Mouse (Mus musculus): Measurements from ENCODE around the gene Dchs1. TPM values are rescaled to one million over a fixed set of nuclear protein-coding genes. Genes with fewer than 3 reads are reported as not detected.

Gene Dchs1
- polyA plus RNA-seq, 1 experiment from 2014 or later: 8.7 TPM

DNA sequence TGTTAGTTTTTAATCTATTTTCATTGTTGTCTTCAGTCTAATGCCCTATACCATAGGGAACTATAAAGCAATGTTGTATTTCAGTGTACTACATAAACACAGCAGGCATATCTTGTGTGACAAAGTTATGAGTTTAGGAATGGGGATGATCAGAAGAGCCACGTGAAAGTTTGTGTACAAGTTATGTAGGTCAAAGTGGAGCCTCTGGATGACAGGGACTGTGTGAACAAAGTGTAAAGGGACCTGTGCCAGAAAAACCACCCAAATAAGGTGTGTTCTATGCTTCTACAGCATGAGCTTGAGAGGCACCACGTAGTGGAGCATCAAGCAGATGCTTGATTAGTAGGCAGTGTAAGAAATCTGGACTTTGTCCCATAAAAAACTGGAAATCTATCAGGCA is 19.3 kb upstream of the Dchs1 start:
- ATAC-seq (ENCODE audit: insufficient number of reproducible peaks, low FRiP score): no peak
- peaks cover 26% of the 10 kb centered on the region for H3K36me3 ChIP-seq
- H3K4me2 ChIP-seq: no peak overlapping the region
- no peak overlapping the region for H3K9ac ChIP-seq
- H3K4me1 ChIP-seq (replicated peaks): peaks cover 20% of the 10 kb centered on the region
- 66% methylated on average over 2 of the region's 2 CpGs for WGBS
- no peaks in the 10 kb centered on the region for H3K9me3 ChIP-seq (replicated peaks)
- H3K4me3 ChIP-seq: no peak overlapping the region
- H3K27me3 ChIP-seq (replicated peaks): no peaks in the 10 kb centered on the region
- no peak overlapping the region for H3K27ac ChIP-seq (ENCODE audit: poor library complexity, severe bottlenecking)

DNA sequence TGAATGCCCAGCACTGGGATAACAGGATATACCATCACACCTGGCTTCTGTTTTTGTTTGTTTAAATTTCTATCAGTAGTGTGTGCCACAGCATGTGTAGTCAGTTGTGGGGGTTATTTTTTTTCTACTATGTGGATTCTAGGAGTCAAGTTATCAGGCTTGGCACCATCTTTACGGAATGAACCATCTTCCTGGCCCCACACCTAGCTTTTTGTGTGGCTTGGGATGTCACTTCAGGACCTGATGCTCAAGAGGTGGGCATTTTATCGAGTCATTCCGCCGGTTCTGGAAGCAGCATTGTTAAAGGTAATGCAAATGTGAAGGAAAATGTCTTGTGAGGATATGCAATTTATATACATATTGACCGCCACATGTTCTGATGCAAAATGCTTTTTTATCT is 18.7 kb upstream of the Dchs1 start:
- H3K9ac ChIP-seq: no peak overlapping the region
- WGBS: 69% methylated on average over 5 of the region's 5 CpGs
- peaks cover 20% of the 10 kb centered on the region for H3K4me1 ChIP-seq (replicated peaks)
- no peaks in the 10 kb centered on the region for H3K27me3 ChIP-seq (replicated peaks)
- H3K4me2 ChIP-seq: no peak overlapping the region
- no peaks in the 10 kb centered on the region for H3K9me3 ChIP-seq (replicated peaks)
- H3K4me3 ChIP-seq: no peak overlapping the region
- peaks cover 26% of the 10 kb centered on the region for H3K36me3 ChIP-seq
- ATAC-seq (ENCODE audit: insufficient number of reproducible peaks, low FRiP score): no peak
- H3K27ac ChIP-seq (ENCODE audit: poor library complexity, severe bottlenecking): no peak overlapping the region

DNA sequence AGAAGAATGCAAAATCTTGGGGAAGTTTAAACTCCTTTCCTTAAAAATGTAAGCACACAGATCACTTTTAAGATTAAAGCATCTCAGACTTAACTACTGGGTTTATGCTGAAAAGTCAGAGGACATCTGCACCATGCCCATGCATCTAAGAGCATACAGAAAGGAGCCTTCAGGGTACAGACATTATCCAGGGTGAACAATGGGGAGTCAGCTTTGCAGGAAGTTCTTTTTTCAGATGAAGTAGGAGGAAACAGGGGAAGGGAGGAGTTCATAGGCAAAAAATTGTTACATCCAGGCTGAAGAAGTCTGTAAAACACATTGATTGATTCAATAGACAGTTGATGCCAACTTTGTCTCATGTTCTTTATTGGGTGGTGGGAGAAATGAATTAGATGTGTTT is 16.0 kb upstream of the Dchs1 start:
- Histone ChIP-seq H3K4me2 (no peak overlapping the region), H3K9me3 (replicated peaks) (no peaks in the 10 kb centered on the region), H3K9ac (no peak overlapping the region), H3K4me1 (replicated peaks) (0 out of 2 replicates have a peak, but pooled peaks cover under 1% of the 10 kb centered on the region), H3K27ac (ENCODE audit: poor library complexity, severe bottlenecking) (no peak overlapping the region), H3K4me3 (no peak overlapping the region), H3K27me3 (replicated peaks) (no peaks in the 10 kb centered on the region), H3K36me3 (peaks cover 11% of the 10 kb centered on the region)
- ATAC-seq (ENCODE audit: insufficient number of reproducible peaks, low FRiP score): no peak

DNA sequence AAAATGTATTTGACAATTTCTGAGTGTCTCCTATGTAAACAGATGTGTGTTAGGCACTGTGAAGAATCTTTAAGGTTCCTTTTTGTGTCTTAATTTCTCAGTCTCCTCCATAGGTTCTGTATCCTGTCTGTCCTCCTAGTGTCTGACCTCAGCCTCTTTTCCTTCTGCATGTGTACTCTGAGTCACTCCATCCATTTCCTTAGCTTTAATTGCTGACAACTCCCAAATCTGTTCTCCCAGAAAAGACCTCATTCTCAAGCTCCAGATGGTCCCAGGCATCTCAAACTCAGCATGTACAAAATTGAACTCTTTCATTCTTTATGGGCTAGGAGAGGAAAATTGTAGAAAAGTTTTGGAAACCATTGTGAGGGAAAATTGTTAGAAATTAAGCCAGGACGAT is 15.3 kb upstream of the Dchs1 start:
- no peaks in the 10 kb centered on the region for H3K27me3 ChIP-seq (replicated peaks)
- no peak for ATAC-seq (ENCODE audit: insufficient number of reproducible peaks, low FRiP score)
- WGBS: 28% methylated on average over 1 of the region's 1 CpGs
- no peak overlapping the region for H3K9ac ChIP-seq
- no peaks in the 10 kb centered on the region for H3K4me1 ChIP-seq (replicated peaks)
- no peak overlapping the region for H3K27ac ChIP-seq (ENCODE audit: poor library complexity, severe bottlenecking)
- H3K9me3 ChIP-seq (replicated peaks): no peaks in the 10 kb centered on the region
- peaks cover 6% of the 10 kb centered on the region for H3K36me3 ChIP-seq
- no peak overlapping the region for H3K4me2 ChIP-seq
- H3K4me3 ChIP-seq: no peak overlapping the region

DNA sequence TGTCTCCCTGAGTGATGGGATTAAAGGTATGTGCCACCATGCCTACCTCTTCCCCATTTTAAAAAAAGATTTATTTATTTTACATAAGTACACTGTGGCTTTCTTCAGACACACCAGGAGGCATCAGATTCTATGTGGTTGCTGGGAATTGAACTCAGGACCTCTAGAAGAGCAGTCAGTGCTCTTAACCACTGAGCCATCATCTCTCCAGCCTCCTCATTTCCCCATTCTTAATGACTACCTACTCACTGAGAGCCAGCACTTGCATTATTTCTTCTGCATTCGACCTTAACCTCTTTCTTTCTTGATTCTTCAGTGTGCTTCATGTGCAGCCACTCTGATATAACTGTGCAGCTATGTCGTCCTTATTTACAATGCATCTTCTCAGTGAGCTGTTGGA is 14.9 kb upstream of the Dchs1 start:
- Histone ChIP-seq H3K9me3 (replicated peaks) (no peaks in the 10 kb centered on the region), H3K27ac (ENCODE audit: poor library complexity, severe bottlenecking) (no peak overlapping the region), H3K9ac (no peak overlapping the region), H3K4me3 (no peak overlapping the region), H3K4me2 (no peak overlapping the region), H3K4me1 (replicated peaks) (no peaks in the 10 kb centered on the region), H3K36me3 (peaks cover 2% of the 10 kb centered on the region), H3K27me3 (replicated peaks) (no peaks in the 10 kb centered on the region)
- 36% methylated on average over 2 of the region's 2 CpGs for WGBS
- no peak for ATAC-seq (ENCODE audit: insufficient number of reproducible peaks, low FRiP score)

DNA sequence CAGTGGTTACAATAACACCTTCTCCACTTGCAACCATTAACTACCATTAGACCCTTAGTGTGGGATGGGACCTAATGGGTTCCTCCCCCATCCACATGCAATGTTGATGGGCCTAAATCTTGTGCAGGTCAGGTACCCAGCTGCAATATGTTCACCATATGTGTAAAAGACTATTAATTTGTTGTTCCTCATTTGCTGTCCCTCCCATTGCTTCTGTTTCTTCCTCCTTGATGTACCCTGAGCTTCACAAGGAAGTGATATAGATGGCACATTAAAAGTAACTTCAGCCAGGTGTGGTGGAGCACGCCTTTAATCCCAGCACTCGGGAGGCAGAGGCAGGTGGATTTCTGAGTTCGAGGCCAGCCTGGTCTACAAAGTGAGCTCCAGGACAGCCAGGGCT is 9.5 kb upstream of the Dchs1 start:
- H3K36me3 ChIP-seq: no peaks in the 10 kb centered on the region
- WGBS: 85% methylated on average over 3 of the region's 3 CpGs
- H3K27ac ChIP-seq (ENCODE audit: poor library complexity, severe bottlenecking): no peak overlapping the region
- H3K4me3 ChIP-seq: no peak overlapping the region
- H3K27me3 ChIP-seq (replicated peaks): no peaks in the 10 kb centered on the region
- H3K9me3 ChIP-seq (replicated peaks): no peaks in the 10 kb centered on the region
- no peaks in the 10 kb centered on the region for H3K4me1 ChIP-seq (replicated peaks)
- H3K9ac ChIP-seq: no peak overlapping the region
- no peak for ATAC-seq (ENCODE audit: insufficient number of reproducible peaks, low FRiP score)
- no peak overlapping the region for H3K4me2 ChIP-seq

DNA sequence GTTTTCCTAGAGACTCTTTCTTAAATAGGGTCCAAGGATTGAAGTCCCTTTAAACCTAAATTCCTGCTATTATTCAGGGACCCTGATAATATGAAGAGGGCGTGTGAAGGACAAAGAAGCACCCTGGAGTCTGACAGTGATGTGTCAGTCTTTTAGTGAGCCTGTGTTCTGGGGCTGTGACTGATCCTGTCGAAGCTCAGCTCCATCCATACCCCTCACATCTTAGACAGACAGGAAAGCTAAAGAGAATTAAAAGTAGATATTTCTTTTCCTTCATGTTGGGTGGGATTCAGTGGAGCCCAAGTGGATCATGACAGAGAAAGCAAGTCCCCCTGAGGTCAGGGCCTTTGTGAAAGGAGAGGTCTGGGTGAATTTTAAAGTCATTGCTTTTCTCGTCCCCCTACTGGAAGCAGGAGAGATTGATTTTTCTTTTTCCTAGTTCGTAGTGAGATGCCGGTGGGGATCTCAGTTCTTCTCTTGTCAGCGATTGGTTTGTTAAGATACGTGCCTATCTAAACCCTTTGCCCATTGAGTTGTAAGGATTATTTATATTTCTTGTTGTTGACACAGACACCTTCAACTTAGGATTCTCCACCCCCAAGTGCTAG is 8.4 kb upstream of the Dchs1 start:
- H3K27ac ChIP-seq (ENCODE audit: poor library complexity, severe bottlenecking): no peak overlapping the region
- ATAC-seq (ENCODE audit: insufficient number of reproducible peaks, low FRiP score): no peak

DNA sequence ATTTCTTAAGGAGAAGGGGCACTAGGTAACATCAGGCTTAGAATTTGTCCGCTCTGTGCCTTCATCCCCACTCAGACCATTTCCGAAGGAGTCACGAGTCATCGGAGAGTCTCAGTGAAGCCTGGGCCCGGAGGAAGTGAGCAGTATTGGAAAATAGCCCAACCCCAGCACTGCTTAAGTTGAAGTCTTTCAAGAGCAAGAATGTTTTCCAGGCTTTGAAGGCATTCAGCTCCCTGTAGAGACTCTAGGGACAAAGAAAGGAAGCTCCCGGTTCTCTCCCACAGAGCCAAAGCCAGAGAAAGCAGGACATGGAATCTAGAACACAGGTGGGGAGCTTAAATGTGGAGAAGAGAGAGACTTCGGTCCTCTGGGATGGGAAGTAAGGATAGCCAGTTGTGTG is 6.2 kb upstream of the Dchs1 start:
- Histone ChIP-seq H3K27ac (ENCODE audit: poor library complexity, severe bottlenecking) (no peak overlapping the region), H3K9me3 (replicated peaks) (no peaks in the 10 kb centered on the region), H3K4me3 (no peak overlapping the region), H3K9ac (no peak overlapping the region), H3K4me2 (no peak overlapping the region), H3K36me3 (no peaks in the 10 kb centered on the region), H3K27me3 (replicated peaks) (0 out of 2 replicates have a peak, but pooled peaks cover 10% of the 10 kb centered on the region), H3K4me1 (replicated peaks) (no peaks in the 10 kb centered on the region)
- ATAC-seq (ENCODE audit: insufficient number of reproducible peaks, low FRiP score): no peak
- WGBS: 72% methylated on average over 7 of the region's 7 CpGs

More for the DNA sequence above, 8.4 kb upstream of the Dchs1 start:
- 22% methylated on average over 7 of the region's 7 CpGs for WGBS
- Histone ChIP-seq H3K4me3 (no peak overlapping the region), H3K36me3 (no peaks in the 10 kb centered on the region), H3K27me3 (replicated peaks) (0 out of 2 replicates have a peak, but pooled peaks cover 9% of the 10 kb centered on the region), H3K4me1 (replicated peaks) (no peaks in the 10 kb centered on the region), H3K4me2 (no peak overlapping the region), H3K9ac (no peak overlapping the region), H3K9me3 (replicated peaks) (no peaks in the 10 kb centered on the region)

DNA sequence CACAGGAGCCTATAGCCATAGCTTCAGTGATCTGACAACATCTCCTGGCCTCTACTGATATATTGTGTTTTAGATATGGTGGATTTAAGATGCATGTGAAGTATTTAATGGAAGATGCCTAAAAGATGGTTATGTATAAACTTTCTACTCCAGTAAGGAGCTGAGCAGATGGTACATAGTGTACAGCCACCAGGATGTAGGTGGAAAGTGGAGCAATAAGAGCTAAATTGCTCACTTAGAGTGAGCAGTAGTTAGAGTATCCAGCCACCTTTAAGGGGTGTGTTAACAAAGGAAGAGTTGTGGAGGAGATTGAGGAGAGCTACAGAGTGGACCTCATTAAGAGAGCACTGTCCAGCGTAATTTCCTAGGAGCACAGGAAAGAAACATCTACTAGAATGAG is 3.7 kb upstream of the Dchs1 start:
- ATAC-seq (ENCODE audit: insufficient number of reproducible peaks, low FRiP score): no peak
- Histone ChIP-seq H3K4me1 (replicated peaks) (peaks cover 4% of the 10 kb centered on the region), H3K9me3 (replicated peaks) (no peaks in the 10 kb centered on the region), H3K4me3 (no peak overlapping the region), H3K36me3 (no peaks in the 10 kb centered on the region), H3K9ac (no peak overlapping the region), H3K27me3 (replicated peaks) (peaks cover 15% of the 10 kb centered on the region; the same call in 1 of the 2 replicates), H3K4me2 (no peak overlapping the region), H3K27ac (ENCODE audit: poor library complexity, severe bottlenecking) (no peak overlapping the region)
- 68% methylated on average over 1 of the region's 1 CpGs for WGBS

DNA sequence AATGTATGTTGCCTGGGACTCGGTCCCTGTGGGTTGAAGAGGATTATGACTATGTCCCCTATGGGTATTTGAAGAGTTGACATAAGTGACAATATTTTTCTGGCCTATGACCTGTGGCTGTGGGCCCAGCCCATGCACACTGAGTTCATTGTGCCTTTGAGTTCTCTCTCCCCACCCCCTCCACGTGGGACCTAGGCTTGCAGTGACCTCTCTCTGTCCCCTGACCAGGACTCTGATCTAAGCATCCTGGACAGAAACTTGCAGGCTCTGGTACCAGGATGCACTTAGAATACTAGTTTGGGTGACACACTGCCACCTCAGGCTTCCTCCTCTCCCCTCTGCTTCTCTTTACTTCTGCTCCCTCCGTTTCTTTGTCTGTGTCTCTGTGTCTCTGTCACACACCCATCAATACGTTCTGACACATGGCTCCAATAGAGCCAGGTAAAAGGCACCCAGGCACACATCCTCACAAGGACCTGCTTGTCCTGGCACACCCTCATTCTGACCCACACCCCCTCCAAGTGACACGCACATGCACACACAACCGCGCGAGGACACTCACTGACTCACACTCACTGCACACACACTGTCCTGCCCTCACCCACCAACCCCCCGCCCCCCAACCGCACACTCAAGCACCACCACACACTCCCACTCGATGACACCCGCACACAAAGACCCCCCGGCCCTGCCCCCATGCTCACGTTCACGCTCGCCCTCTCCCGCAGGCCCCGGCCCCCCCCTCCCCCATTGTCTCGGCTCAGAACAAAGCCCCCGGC is 759 bp downstream of the Dchs1 start:
- peak overlapping the region; percentile 58 for H3K27ac ChIP-seq (ENCODE audit: poor library complexity, severe bottlenecking)
- no peaks in the 10 kb centered on the region for H3K9me3 ChIP-seq (replicated peaks)
- H3K4me3 ChIP-seq: peak overlapping the region; percentile 72
- H3K36me3 ChIP-seq: peaks cover 3% of the 10 kb centered on the region; the same call in 1 of the 2 replicates
- peak overlapping the region; percentile 77 for H3K4me2 ChIP-seq
- H3K9ac ChIP-seq: peak overlapping the region; percentile 82
- peaks cover 14% of the 10 kb centered on the region; the same call in 1 of the 2 replicates for H3K27me3 ChIP-seq (replicated peaks)
- peaks cover 35% of the 10 kb centered on the region for H3K4me1 ChIP-seq (replicated peaks)
- peak; percentile 42; the same call in 1 of the 2 replicates for ATAC-seq (ENCODE audit: insufficient number of reproducible peaks, low FRiP score)
- WGBS: 10% methylated on average over 17 of the region's 20 CpGs

DNA sequence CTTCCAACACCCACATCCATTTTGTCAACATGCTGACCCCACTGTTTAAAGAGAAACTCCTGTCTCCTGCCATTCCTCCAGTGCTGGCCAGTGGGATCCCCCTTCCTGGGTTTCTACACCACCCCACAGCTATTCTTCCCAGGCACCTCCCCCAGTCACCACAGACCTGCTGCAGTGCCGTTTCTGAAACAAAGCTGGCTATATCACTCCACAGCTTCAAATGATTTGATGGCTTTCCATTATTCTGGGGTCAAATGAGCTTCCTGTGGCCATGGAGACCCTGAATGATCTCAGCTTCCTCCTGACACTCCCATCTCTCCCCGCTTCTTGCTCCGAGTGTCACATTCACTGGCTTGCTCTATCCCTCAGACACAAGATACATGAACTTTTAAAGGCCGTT is 2.9 kb downstream of the Dchs1 start:
- H3K4me2 ChIP-seq: peak overlapping the region; percentile 12; the same call in 1 of the 2 replicates
- ATAC-seq (ENCODE audit: insufficient number of reproducible peaks, low FRiP score): no peak
- no peak overlapping the region for H3K4me3 ChIP-seq
- no peak overlapping the region for H3K27ac ChIP-seq (ENCODE audit: poor library complexity, severe bottlenecking)
- 0 out of 2 replicates have a peak overlapping the region, but pooled peaks have one; percentile 18 for H3K9ac ChIP-seq
- H3K4me1 ChIP-seq (replicated peaks): peaks cover 40% of the 10 kb centered on the region
- peaks cover 5% of the 10 kb centered on the region; the same call in 1 of the 2 replicates for H3K27me3 ChIP-seq (replicated peaks)
- 27% methylated on average over 4 of the region's 4 CpGs for WGBS
- H3K9me3 ChIP-seq (replicated peaks): no peaks in the 10 kb centered on the region
- H3K36me3 ChIP-seq: peaks cover 12% of the 10 kb centered on the region

Data from heart, embryonic 12.5 days (tissue).